Mouse (Mus musculus) G1E (cell line): ENCODE results near the gene Dnajb9.

ENCODE experiments used
- CTCF ChIP-seq: IDR thresholded peaks from 2 replicates; pipeline ENCODE4 v1.5.1; 2012; ENCODE audit warnings: low read depth, low read length, inconsistent platforms, mixed read lengths
- GATA1 ChIP-seq: IDR thresholded peaks from 2 replicates; pipeline ENCODE4 v1.6.1; 2012; ENCODE audit warnings: borderline replicate concordance, low read length, inconsistent platforms, mixed read lengths
- POLR2AphosphoS5 ChIP-seq: IDR thresholded peaks from 2 replicates; pipeline ENCODE4 v1.6.1; 2012; ENCODE audit warnings: low read depth, low read length, inconsistent platforms; ENCODE audit not compliant: insufficient replicate concordance

- TF ChIP-seq CTCF (no peak), GATA1 (no peak), POLR2AphosphoS5 (no peak)
These were observed 12.9 kb upstream of the Dnajb9 start for GRCm38 (mm10) chr12:44223044-44223443.
